Mouse (Mus musculus): ENCODE measurements at regions not wholly inside any gene's neighbourhood (a gene's known extent, or its start where the extent isn't known, plus 50 kb on each side); places are given as distances from the start of the nearest gene placed in this dataset.

GRCm38 (mm10) chr15:67413581-67413980, 912.9 kb upstream of the Lrrc6 start:
- Histone ChIP-seq H3K27ac (ENCODE audit: low read depth, low read length) (no peak overlapping the region), H3K9ac (replicated peaks; ENCODE audit: low read length, poor library complexity, severe bottlenecking) (no peak overlapping the region), H3K4me3 (ENCODE audit: low read depth, low read length) (no peak overlapping the region), H3K9me3 (ENCODE audit: low read length) (no peaks in the 10 kb centered on the region), H3K4me2 (ENCODE audit: low read depth, low read length, poor library complexity, severe bottlenecking) (no peak overlapping the region), H3K36me3 (ENCODE audit: insufficient read depth, low read length) (no peaks in the 10 kb centered on the region), H3K4me1 (ENCODE audit: insufficient read depth, low read length) (no peaks in the 10 kb centered on the region), H3K27me3 (ENCODE audit: insufficient read depth, low read length) (no peaks in the 10 kb centered on the region)
- 96% methylated on average over 3 of the region's 3 CpGs for WGBS
- TF ChIP-seq CTCF (IDR thresholded peaks at IDR 0.05): no peak
- ATAC-seq (ENCODE audit: low FRiP score) (no peak), DNase-seq (ENCODE audit: low spot score) (no peak)

GRCm38 (mm10) chr15:67412394-67412793, 911.7 kb upstream of the Lrrc6 start:
- H3K36me3 ChIP-seq (ENCODE audit: insufficient read depth, low read length): no peaks in the 10 kb centered on the region

GRCm38 (mm10) chr15:67411657-67412056, 910.9 kb upstream of the Lrrc6 start:
- no peaks in the 10 kb centered on the region for H3K4me1 ChIP-seq (ENCODE audit: insufficient read depth, low read length)
- no peak overlapping the region for H3K9ac ChIP-seq (replicated peaks; ENCODE audit: low read length, poor library complexity, severe bottlenecking)
- no peak for TF ChIP-seq CTCF (IDR thresholded peaks at IDR 0.05)
- no peak for DNase-seq (ENCODE audit: low spot score)
- H3K27me3 ChIP-seq (ENCODE audit: insufficient read depth, low read length): no peaks in the 10 kb centered on the region
- WGBS: 92% methylated on average over 2 of the region's 2 CpGs
- no peak for ATAC-seq (ENCODE audit: low FRiP score)
- no peaks in the 10 kb centered on the region for H3K9me3 ChIP-seq (ENCODE audit: low read length)
- no peak overlapping the region for H3K27ac ChIP-seq (ENCODE audit: low read depth, low read length)
- no peak overlapping the region for H3K4me2 ChIP-seq (ENCODE audit: low read depth, low read length, poor library complexity, severe bottlenecking)
- H3K36me3 ChIP-seq (ENCODE audit: insufficient read depth, low read length): no peaks in the 10 kb centered on the region
- H3K4me3 ChIP-seq (ENCODE audit: low read depth, low read length): no peak overlapping the region

More at GRCm38 (mm10) chr15:67412394-67412793, 911.7 kb upstream of the Lrrc6 start:
- no peak for ATAC-seq (ENCODE audit: low FRiP score)
- Histone ChIP-seq H3K27ac (ENCODE audit: low read depth, low read length) (no peak overlapping the region), H3K9me3 (ENCODE audit: low read length) (no peaks in the 10 kb centered on the region), H3K4me2 (ENCODE audit: low read depth, low read length, poor library complexity, severe bottlenecking) (no peak overlapping the region), H3K27me3 (ENCODE audit: insufficient read depth, low read length) (no peaks in the 10 kb centered on the region), H3K4me1 (ENCODE audit: insufficient read depth, low read length) (no peaks in the 10 kb centered on the region), H3K4me3 (ENCODE audit: low read depth, low read length) (no peak overlapping the region), H3K9ac (replicated peaks; ENCODE audit: low read length, poor library complexity, severe bottlenecking) (no peak overlapping the region)
- no peak for DNase-seq (ENCODE audit: low spot score)
- 95% methylated on average over 1 of the region's 1 CpGs for WGBS
- no peak for TF ChIP-seq CTCF (IDR thresholded peaks at IDR 0.05)

GRCm38 (mm10) chr15:67410012-67410411, 909.3 kb upstream of the Lrrc6 start:
- H3K4me2 ChIP-seq (ENCODE audit: low read depth, low read length, poor library complexity, severe bottlenecking): no peak overlapping the region

GRCm38 (mm10) chr15:67408871-67409559, 908.3 kb upstream of the Lrrc6 start:
- ATAC-seq (ENCODE audit: low FRiP score): no peak
- WGBS: 72% methylated on average over 9 of the region's 9 CpGs

More at GRCm38 (mm10) chr15:67410012-67410411, 909.3 kb upstream of the Lrrc6 start:
- Histone ChIP-seq H3K27me3 (ENCODE audit: insufficient read depth, low read length) (no peaks in the 10 kb centered on the region), H3K36me3 (ENCODE audit: insufficient read depth, low read length) (no peaks in the 10 kb centered on the region), H3K4me1 (ENCODE audit: insufficient read depth, low read length) (no peaks in the 10 kb centered on the region), H3K9ac (replicated peaks; ENCODE audit: low read length, poor library complexity, severe bottlenecking) (no peak overlapping the region), H3K27ac (ENCODE audit: low read depth, low read length) (no peak overlapping the region), H3K9me3 (ENCODE audit: low read length) (no peaks in the 10 kb centered on the region), H3K4me3 (ENCODE audit: low read depth, low read length) (no peak overlapping the region)
- 89% methylated on average over 1 of the region's 1 CpGs for WGBS
- ATAC-seq (ENCODE audit: low FRiP score): no peak
- TF ChIP-seq CTCF (IDR thresholded peaks at IDR 0.05): no peak
- DNase-seq (ENCODE audit: low spot score): no peak

GRCm38 (mm10) chr15:67407244-67407643, 906.5 kb upstream of the Lrrc6 start:
- no peaks in the 10 kb centered on the region for H3K4me1 ChIP-seq (ENCODE audit: insufficient read depth, low read length)
- H3K9ac ChIP-seq (replicated peaks; ENCODE audit: low read length, poor library complexity, severe bottlenecking): no peak overlapping the region
- no peak overlapping the region for H3K27ac ChIP-seq (ENCODE audit: low read depth, low read length)
- H3K9me3 ChIP-seq (ENCODE audit: low read length): no peaks in the 10 kb centered on the region
- ATAC-seq (ENCODE audit: low FRiP score) (no peak), DNase-seq (ENCODE audit: low spot score) (no peak)
- no peak for TF ChIP-seq CTCF (IDR thresholded peaks at IDR 0.05)
- WGBS: 85% methylated on average over 2 of the region's 2 CpGs
- no peak overlapping the region for H3K4me2 ChIP-seq (ENCODE audit: low read depth, low read length, poor library complexity, severe bottlenecking)
- H3K27me3 ChIP-seq (ENCODE audit: insufficient read depth, low read length): no peaks in the 10 kb centered on the region
- H3K36me3 ChIP-seq (ENCODE audit: insufficient read depth, low read length): no peaks in the 10 kb centered on the region
- H3K4me3 ChIP-seq (ENCODE audit: low read depth, low read length): no peak overlapping the region

More at GRCm38 (mm10) chr15:67408871-67409559, 908.3 kb upstream of the Lrrc6 start:
- no peaks in the 10 kb centered on the region for H3K9me3 ChIP-seq (ENCODE audit: low read length)
- H3K4me1 ChIP-seq (ENCODE audit: insufficient read depth, low read length): no peaks in the 10 kb centered on the region
- H3K4me3 ChIP-seq (ENCODE audit: low read depth, low read length): no peak overlapping the region
- DNase-seq (ENCODE audit: low spot score): no peak
- TF ChIP-seq CTCF (IDR thresholded peaks at IDR 0.05): no peak
- H3K27ac ChIP-seq (ENCODE audit: low read depth, low read length): no peak overlapping the region
- H3K9ac ChIP-seq (replicated peaks; ENCODE audit: low read length, poor library complexity, severe bottlenecking): no peak overlapping the region
- no peak overlapping the region for H3K4me2 ChIP-seq (ENCODE audit: low read depth, low read length, poor library complexity, severe bottlenecking)
- no peaks in the 10 kb centered on the region for H3K27me3 ChIP-seq (ENCODE audit: insufficient read depth, low read length)
- H3K36me3 ChIP-seq (ENCODE audit: insufficient read depth, low read length): no peaks in the 10 kb centered on the region

Measured in midbrain, postnatal 0 days (tissue).